Mouse (Mus musculus) G1E-ER4 (cell line): ENCODE measurements around the gene Lamtor3. TPM values are rescaled to one million over a fixed set of nuclear protein-coding genes. Genes with fewer than 3 reads are reported as not detected.

Experiments used
- GATA1 ChIP-seq: IDR thresholded peaks from one replicate; pipeline ENCODE4 v1.8.0; 2012; ENCODE audit warnings: low read length, inconsistent platforms
- polyA plus RNA-seq: library from polyadenylated mRNA; stranded (reverse); fragments of >175 nt; gene quantifications from 2 replicates; pipeline ENCODE4 v1.2.3, GENCODE M21; 2012

Gene Lamtor3
- 35.8 and 43.9 TPM in 2 replicates for polyA plus RNA-seq

DNA sequence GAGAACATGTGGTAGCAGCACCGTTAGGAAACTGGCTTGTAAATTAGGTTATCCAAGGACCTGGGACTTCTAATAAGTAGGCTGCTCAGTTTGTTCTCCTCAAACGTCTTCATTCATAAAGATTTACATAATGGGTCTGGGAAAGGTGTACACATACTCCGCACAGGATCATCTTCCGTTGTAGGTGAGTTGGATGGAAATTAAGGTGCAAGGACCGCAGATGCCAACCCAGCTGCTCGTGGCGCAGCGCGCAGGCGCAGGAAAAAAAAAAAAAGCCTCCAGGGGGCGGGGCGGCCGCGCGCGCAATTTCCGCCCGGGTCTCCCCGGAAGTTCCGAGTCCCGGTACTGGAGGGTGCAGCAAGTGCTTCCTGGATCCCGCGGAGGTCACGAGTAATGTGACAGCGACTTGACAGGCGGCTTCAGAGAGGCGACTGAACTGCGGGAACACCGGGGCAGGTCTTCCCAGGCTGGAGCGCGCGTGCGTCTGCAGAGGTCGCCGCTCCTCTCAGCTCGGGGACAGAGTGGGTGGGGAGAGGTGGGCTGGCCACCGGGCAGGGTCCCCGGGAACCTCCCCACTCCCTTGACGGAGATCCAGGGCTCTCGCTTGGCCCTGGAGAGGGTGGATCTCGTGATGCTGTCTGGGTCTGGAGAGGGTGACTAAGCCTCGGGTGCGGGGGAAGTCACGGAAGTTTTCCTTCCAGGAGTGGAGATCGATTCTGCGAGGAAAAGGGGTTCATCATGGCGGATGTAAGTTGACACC lies at the start of gene Lamtor3:
Lamtor3 (plus strand) TSS at position 335 of the 760 bp plus-strand sequence.
- TF ChIP-seq GATA1 = no peak

DNA sequence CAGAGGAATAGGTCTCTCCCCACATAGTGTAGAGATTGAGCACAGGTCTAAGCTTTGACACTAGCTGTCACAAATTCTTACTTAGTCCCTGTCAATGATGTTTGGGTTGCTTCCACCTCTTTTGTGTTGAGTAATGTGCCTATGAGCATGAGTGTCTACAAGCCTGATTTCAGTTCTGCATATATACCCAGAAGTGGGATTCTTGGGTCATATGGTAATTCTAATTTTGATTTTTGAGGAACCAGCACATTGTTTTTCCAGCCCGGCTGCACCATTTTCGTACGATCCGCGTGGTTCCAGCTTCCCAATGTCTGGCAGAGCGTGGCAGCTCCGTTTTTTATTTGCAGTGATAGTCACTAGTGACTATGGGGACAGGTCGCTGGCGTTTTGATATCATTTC lies 48.9 kb upstream of the Lamtor3 start:
- no peak for TF ChIP-seq GATA1

DNA sequence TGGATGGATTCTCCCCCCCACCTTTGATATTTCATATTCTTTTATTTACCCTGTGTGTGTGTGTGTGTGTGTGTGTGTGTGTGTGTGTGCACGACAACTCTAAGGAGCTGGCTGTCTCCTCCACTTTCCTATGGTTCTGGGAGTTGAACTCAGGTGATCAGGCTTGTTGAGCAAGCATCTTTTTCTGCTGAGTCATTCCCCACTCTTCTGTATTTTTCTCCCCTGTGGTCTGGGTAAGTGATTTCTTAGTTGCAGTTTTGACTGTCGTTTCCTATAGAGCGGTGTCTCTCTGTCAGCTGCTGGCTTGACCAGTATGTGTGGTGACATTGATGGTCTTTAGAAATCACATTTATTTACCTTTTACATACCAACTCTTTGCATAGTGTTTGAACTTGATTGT lies 39.0 kb upstream of the Lamtor3 start:
- TF ChIP-seq GATA1 = no peak

DNA sequence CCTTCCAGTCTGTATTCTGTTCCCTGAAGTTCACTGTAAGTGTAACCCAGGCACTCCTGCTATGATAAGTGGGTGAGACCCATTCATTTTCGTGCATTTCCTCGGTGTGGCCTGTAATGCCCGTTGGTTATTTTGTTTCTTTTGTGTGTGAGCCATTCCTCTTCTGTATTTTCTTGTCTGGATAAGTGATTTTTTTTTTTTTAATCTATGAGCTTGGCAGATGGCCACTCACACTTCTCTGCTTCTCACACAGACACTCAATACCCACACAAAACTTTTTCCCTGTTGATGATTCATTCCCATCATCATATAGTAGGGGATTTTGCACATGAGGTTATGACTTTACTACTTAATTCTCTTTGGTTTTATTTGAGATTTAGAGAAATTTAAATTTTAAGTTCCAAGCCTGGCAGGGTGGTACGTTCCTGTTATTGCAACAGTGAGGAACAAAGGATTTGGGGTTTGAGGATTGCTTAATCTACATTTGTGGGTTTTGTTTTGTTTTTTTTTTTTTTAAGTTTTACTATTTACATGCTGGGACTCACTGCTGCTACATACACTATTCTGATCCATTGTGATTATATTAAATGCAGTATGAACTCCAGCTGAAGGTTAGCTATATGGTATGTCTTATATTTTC lies 38.1 kb upstream of the Lamtor3 start:
- no peak for TF ChIP-seq GATA1

GRCm38 (mm10) chr3:137881093-137881492 lies 37.2 kb upstream of the Lamtor3 start:
- TF ChIP-seq GATA1 = no peak

- no peak for TF ChIP-seq GATA1
Observed at GRCm38 (mm10) chr3:137887961-137888360, 30.3 kb upstream of the Lamtor3 start.

DNA sequence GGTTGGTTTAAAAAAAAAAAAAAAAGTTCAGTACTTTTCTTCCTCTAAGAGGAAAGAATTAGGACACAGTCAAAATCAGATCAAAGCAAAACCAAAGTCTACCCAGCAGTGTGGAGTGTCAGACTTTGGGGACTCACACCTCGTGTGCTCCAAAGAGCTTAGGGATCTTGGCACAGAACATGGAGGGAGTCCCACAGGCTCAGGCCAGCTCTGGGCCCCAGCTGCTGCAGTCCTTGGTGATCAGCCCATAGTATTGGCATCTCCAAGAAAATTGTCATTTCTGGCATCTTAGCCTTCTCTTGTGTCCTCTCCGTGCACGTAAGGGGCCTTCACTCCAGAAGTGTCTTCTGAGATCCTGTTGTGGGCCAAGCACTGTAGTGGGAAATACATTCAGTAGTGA lies 27.2 kb upstream of the Lamtor3 start:
- no peak for TF ChIP-seq GATA1

GRCm38 (mm10) chr3:137892118-137892517 lies 26.2 kb upstream of the Lamtor3 start:
- TF ChIP-seq GATA1 = no peak

DNA sequence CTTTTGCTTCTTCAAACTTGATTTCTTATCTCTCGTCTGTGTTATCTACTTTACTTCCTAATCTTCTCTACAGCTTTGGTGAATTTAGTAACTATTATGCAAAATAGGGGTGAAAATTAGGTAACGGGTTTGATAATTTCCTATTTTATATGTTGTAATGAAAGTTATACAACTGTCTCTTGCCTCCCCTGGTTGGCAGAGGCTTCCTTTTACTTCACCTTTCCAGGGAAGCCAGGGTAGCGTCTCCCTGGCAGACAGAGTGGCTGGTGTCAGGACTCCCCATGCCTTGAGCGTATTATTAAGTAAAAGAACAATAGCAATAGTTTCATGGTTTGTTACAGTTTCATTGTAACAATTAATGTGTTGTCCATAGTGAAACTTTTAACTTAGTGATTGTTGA lies 24.5 kb upstream of the Lamtor3 start:
- no peak for TF ChIP-seq GATA1

DNA sequence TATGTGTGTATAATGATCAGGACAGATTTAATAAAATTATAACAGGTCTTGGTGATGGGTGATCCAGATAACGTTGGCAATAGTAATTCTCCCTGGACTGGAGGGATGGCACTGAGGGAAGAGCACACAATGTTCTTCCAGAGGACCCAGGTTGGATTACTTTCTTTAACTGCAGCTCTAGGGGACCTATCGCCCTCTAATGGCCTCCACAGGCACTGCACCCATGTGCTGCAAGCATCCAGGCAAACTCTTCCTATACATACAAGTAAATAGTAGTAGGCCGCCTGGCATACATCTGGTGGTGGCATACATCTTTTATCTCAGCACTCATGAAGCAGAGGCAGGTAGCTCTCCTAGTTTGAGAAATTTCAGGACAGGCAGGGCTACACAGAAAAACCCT lies 23.1 kb upstream of the Lamtor3 start:
- TF ChIP-seq GATA1 = no peak

- no peak for TF ChIP-seq GATA1
Observed at GRCm38 (mm10) chr3:137896386-137896785, 21.9 kb upstream of the Lamtor3 start.

- TF ChIP-seq GATA1 = no peak
Observed at GRCm38 (mm10) chr3:137896867-137897266, 21.4 kb upstream of the Lamtor3 start.

DNA sequence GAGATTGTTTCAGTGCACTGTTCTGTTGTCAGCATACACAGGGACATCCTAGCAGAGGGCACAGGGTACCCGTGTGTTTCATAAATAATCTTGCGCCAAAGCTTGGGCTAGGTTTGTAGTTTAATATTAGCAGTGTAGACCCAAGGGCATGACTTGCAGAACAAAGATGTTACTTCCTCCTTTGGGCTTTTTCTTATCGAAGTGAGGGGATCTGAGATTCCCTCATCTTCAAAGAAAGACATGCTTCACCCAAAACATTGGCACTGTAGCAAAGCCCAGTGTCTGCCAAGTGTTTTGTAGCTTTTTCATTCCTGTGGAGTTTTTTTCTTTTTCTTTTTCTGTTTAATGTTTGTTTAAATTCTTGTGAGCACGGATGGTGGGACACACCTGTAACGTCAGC lies 20.6 kb upstream of the Lamtor3 start:
- TF ChIP-seq GATA1 = no peak

DNA sequence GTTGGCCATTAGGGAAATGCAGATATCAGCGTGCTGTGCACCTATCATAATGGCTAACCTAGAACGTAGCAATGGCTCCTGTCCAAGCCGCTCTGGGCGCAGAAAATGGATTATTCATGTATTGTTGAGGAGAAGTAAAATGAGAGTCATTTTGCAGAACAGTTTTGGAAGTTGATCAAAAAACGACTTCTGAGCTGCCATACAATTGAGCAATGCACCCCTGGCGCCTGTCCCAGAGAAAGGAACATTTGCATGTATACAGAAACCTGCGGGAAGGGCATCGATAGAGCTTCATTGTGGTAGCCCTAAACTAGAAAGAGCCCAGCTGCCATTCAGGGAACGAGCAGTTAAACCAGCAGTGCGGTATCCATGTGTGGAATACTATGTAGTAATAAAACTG lies 18.2 kb upstream of the Lamtor3 start:
- no peak for TF ChIP-seq GATA1

DNA sequence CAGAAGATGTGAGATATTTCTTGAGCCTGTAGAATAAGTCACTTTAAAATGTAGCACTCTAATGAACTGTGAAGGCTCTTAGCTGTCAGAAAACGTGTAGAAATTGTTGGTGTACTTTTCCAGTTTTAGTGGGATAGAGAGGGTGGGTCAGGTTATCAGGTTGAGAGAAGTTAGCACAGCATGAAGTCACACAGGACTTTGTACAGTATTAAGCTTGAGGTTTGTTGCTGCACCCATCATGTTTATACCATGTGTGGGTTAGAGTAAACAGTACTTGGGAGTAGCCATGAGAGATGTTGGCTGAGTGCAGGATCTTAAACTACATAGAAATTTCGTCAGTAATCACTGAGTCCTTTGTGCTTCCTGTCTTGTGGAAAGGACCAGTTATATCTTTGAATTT lies 5.2 kb upstream of the Lamtor3 start:
- TF ChIP-seq GATA1 = no peak

DNA sequence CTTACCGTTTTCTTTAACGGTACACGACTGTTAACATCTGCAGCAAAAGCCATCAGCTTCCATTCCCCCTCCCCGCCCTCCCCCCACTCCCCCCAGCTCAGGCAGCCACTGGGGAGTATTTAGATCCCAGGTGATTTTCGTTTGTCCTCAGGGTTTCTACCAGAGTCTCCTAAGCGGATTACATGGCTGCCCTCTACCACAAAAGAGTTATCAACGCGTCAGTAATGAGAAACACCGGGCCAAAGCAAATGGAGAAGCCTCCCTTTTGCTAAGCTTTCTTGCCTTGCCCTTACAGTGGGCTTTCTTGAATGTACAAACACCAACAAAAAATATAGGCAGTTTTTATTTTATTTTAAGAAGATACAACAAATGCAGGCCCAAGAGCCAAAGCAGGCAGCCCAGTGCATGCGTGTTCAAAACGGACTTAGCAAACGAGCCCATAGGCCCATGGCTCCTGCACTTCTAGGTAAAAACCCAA lies 573 bp upstream of the Lamtor3 start:
- TF ChIP-seq GATA1 = no peak

DNA sequence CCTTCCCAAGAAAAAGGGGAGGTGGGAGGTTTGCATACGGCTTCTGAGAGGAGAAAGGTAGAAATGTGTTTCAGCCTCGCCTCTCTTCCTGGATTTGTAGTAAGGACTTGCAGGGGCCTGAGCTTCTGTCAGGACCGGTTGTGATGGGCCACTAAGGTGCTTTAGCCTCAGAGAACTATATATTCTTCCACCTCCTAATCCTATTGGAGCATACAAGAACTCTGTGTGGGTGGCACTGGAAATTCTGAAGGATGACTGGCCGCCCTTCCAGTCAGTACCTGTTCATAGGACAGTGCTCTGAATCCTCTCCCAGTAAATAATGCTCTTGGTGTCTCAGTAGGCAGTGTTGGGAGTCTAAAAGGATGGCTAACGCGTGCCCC lies 616 bp downstream of the Lamtor3 start:
- no peak for TF ChIP-seq GATA1

DNA sequence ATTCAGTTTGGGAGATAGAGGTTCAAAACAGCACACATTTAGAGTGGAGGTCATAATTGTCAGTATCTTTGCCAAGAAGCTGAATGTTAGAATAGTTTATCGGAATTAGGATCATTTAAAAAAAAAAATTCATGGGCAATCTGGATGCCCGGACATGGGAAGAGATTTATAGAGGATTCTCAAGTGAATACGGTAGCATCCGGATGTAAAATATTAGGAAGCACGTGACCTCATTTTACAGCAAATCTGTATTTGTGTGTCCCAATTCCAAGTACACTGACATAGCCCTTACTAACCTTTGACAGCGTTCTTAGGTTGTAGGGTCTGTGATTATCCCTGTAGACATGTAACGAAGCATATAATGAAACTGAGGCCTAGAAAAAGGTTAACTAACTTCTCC lies 1.1 kb downstream of the Lamtor3 start:
- TF ChIP-seq GATA1 = no peak
